Mouse (Mus musculus) spleen, postnatal 4 days (tissue): ENCODE measurements around the gene Sept1.
"Not testable (repeated sequence)": the region's sequence is repeated elsewhere in the genome, so short reads cannot be mapped to it uniquely, and the experiment has no call there.

Experiments used
- DNase-seq, 2 experiments: peaks; one replicate each; pipeline ENCODE4 v3.0.0; 2022; ENCODE audit warnings: low spot score in 2 of 2

The Sept1 gene

GRCm38 (mm10) chr7:127253821-127254769, 21.2 kb upstream of the Sept1 start:
- peak; percentile 93 to 97 for DNase-seq

GRCm38 (mm10) chr7:127253341-127253740, 20.4 kb upstream of the Sept1 start:
- DNase-seq = no peak

- DNase-seq = no peak
Measured at GRCm38 (mm10) chr7:127252414-127252813, 19.5 kb upstream of the Sept1 start.

GRCm38 (mm10) chr7:127250511-127250910, 17.6 kb upstream of the Sept1 start:
- not testable (repeated sequence) for DNase-seq

- no peak for DNase-seq
Measured at GRCm38 (mm10) chr7:127244658-127245510, 12.0 kb upstream of the Sept1 start.

GRCm38 (mm10) chr7:127243870-127244657, 11.1 kb upstream of the Sept1 start, which contains the start of gene Zfp771:
Gene Zfp771, plus strand, starts transcription at chr7:127244274.
- DNase-seq = peak; percentile 94 to 96

- no peak for DNase-seq
Measured at GRCm38 (mm10) chr7:127243361-127243867, 10.5 kb upstream of the Sept1 start.

- no peak for DNase-seq
Measured at GRCm38 (mm10) chr7:127234777-127235176, 1.8 kb upstream of the Sept1 start.

- no peak for DNase-seq
Measured at GRCm38 (mm10) chr7:127233765-127234164, 835 bp upstream of the Sept1 start.

- DNase-seq = no peak
Measured at GRCm38 (mm10) chr7:127233368-127233749, 429 bp upstream of the Sept1 start.

GRCm38 (mm10) chr7:127231826-127232621, 906 bp downstream of the Sept1 start:
- no peak for DNase-seq

GRCm38 (mm10) chr7:127231376-127231775, 1.6 kb downstream of the Sept1 start:
- no peak for DNase-seq

GRCm38 (mm10) chr7:127228615-127229303, 4.2 kb downstream of the Sept1 start:
- peak; percentile 89 to 95 for DNase-seq

GRCm38 (mm10) chr7:127225147-127225995, 7.6 kb downstream of the Sept1 start:
- no peak for DNase-seq

GRCm38 (mm10) chr7:127224616-127225015, 8.3 kb downstream of the Sept1 start:
- no peak for DNase-seq

- DNase-seq = no peak
Measured at GRCm38 (mm10) chr7:127223515-127224478, 9.1 kb downstream of the Sept1 start.

- DNase-seq = no peak
Measured at GRCm38 (mm10) chr7:127223106-127223505, 9.8 kb downstream of the Sept1 start.

GRCm38 (mm10) chr7:127220440-127220839, 12.5 kb downstream of the Sept1 start:
- no peak for DNase-seq
